Mouse (Mus musculus) cerebellum, postnatal 10 days (tissue): Measurements from ENCODE around the gene Cdr2l.

Experiments
- DNase-seq, 2 experiments: peaks; one replicate each; pipeline ENCODE4 v3.0.0; 2021; ENCODE audit warnings: mixed read lengths in 2 of 2

Cdr2l gene

GRCm38 (mm10) chr11:115381743-115382539 lies at the start of gene Cdr2l:
TSS of gene Cdr2l (plus strand) at chr11:115381916.
- peak; percentile 95 to 96 for DNase-seq

- peak in 1 of 2 experiments; percentile 32 for DNase-seq
These were observed 47.2 kb upstream of the Cdr2l start, which contains the start of gene Otop3 for GRCm38 (mm10) chr11:115334531-115334930. TSS of gene Otop3 (plus strand) at chr11:115334731.

- DNase-seq: peak; percentile 63 to 67
These were observed 46.5 kb upstream of the Cdr2l start for GRCm38 (mm10) chr11:115335223-115335622.

- no peak for DNase-seq
These were observed 45.6 kb upstream of the Cdr2l start for GRCm38 (mm10) chr11:115336115-115336514.

GRCm38 (mm10) chr11:115337350-115337749 lies 44.4 kb upstream of the Cdr2l start:
- no peak for DNase-seq

GRCm38 (mm10) chr11:115337826-115338225 lies 43.9 kb upstream of the Cdr2l start:
- DNase-seq: no peak

- peak; percentile 69 to 75 for DNase-seq
These were observed 40.5 kb upstream of the Cdr2l start for GRCm38 (mm10) chr11:115341246-115341645.

GRCm38 (mm10) chr11:115341866-115342265 lies 39.9 kb upstream of the Cdr2l start:
- DNase-seq: no peak

- no peak for DNase-seq
These were observed 36.7 kb upstream of the Cdr2l start for GRCm38 (mm10) chr11:115344967-115345366.

- no peak for DNase-seq
These were observed 36.2 kb upstream of the Cdr2l start for GRCm38 (mm10) chr11:115345515-115345914.

GRCm38 (mm10) chr11:115348681-115349248 lies 33.0 kb upstream of the Cdr2l start:
- no peak for DNase-seq

- DNase-seq: no peak
These were observed 31.7 kb upstream of the Cdr2l start for GRCm38 (mm10) chr11:115349976-115350375.

- no peak for DNase-seq
These were observed 28.3 kb upstream of the Cdr2l start for GRCm38 (mm10) chr11:115353375-115353774.

- DNase-seq: peak; percentile 86 to 90
These were observed 27.5 kb upstream of the Cdr2l start for GRCm38 (mm10) chr11:115354183-115354582.

GRCm38 (mm10) chr11:115358468-115358867 lies 23.2 kb upstream of the Cdr2l start:
- peak; percentile 90 to 91 for DNase-seq

- peak; percentile 33 to 41 for DNase-seq
These were observed 22.4 kb upstream of the Cdr2l start for GRCm38 (mm10) chr11:115359293-115359692.

GRCm38 (mm10) chr11:115359726-115360125 lies 22.0 kb upstream of the Cdr2l start:
- DNase-seq: peak; percentile 25 to 28

GRCm38 (mm10) chr11:115364136-115364535 lies 17.6 kb upstream of the Cdr2l start:
- peak; percentile 36 to 42 for DNase-seq

GRCm38 (mm10) chr11:115366039-115366705 lies 15.5 kb upstream of the Cdr2l start:
- DNase-seq: peak; percentile 73 to 74

GRCm38 (mm10) chr11:115366706-115367394 lies 14.9 kb upstream of the Cdr2l start:
- peak; percentile 79 to 82 for DNase-seq

GRCm38 (mm10) chr11:115367395-115367944 lies 14.2 kb upstream of the Cdr2l start, which contains the start of gene Hid1:
TSS of gene Hid1 (minus strand) at chr11:115367756.
- DNase-seq: peak; percentile 91 to 94

- DNase-seq: no peak
These were observed 11.3 kb upstream of the Cdr2l start for GRCm38 (mm10) chr11:115370368-115370767.

- DNase-seq: no peak
These were observed 10.4 kb upstream of the Cdr2l start for GRCm38 (mm10) chr11:115371354-115371753.
